Mouse (Mus musculus) brain, embryonic 14.5 days (tissue): Measurements from ENCODE around the gene Zfp704.

Experiments
- CTCF ChIP-seq: fragments of 200-500 bp; IDR thresholded peaks from 2 replicates; pipeline ENCODE4 v1.5.1; 2012; ENCODE audit warnings: inconsistent platforms, mild to moderate bottlenecking, moderate library complexity, borderline replicate concordance; ENCODE audit not compliant: insufficient read depth, insufficient read length; ENCODE audit errors: extremely low read depth
- POLR2A ChIP-seq: fragments of 200-500 bp; IDR thresholded peaks from 2 replicates; pipeline ENCODE4 v1.6.1; 2012; ENCODE audit warnings: mild to moderate bottlenecking, inconsistent platforms, borderline replicate concordance; ENCODE audit not compliant: poor library complexity, insufficient read depth, insufficient read length, severe bottlenecking; ENCODE audit errors: extremely low read depth

- TF ChIP-seq CTCF (no peak), POLR2A (no peak)
Measured at GRCm38 (mm10) chr3:9546882-9547620, 62.8 kb downstream of the Zfp704 start.
